Mouse (Mus musculus) heart, embryonic 12.5 days (tissue): ENCODE data around the gene Slc23a2. TPM values are rescaled to one million over a fixed set of nuclear protein-coding genes. Genes with fewer than 3 reads are reported as not detected.

Source experiments
- ATAC-seq: fragments of 200-750 bp; cut with Nextera tagmentation; 2 replicates; pipeline ENCODE4 v1.8.0; 2017; ENCODE audit warnings: moderate TSS enrichment, moderate library complexity; ENCODE audit not compliant: insufficient number of reproducible peaks, low FRiP score
- H3K27ac ChIP-seq: fragments of 300-500 bp; sonication (generic); 2 replicates; pipeline ENCODE4 v1.5.1; 2016; ENCODE audit warnings: mild to moderate bottlenecking, moderate library complexity; ENCODE audit not compliant: poor library complexity, severe bottlenecking
- H3K27me3 ChIP-seq: fragments of 300-500 bp; sonication (generic); replicated peaks from 2 replicates; pipeline ENCODE4 v1.6.1; 2016; ENCODE audit warnings: mild to moderate bottlenecking, moderate library complexity
- H3K36me3 ChIP-seq: fragments of 300-500 bp; sonication (generic); 2 replicates; pipeline ENCODE4 v1.6.1; 2016; ENCODE audit warnings: mild to moderate bottlenecking, moderate library complexity
- H3K4me1 ChIP-seq: fragments of 300-500 bp; sonication (generic); replicated peaks from 2 replicates; pipeline ENCODE4 v1.6.1; 2016; ENCODE audit warnings: mild to moderate bottlenecking
- H3K4me2 ChIP-seq: fragments of 300-500 bp; sonication (generic); 2 replicates; pipeline ENCODE4 v1.6.1; 2016; ENCODE audit warnings: mild to moderate bottlenecking, moderate library complexity
- H3K4me3 ChIP-seq: fragments of 300-500 bp; sonication (generic); 2 replicates; pipeline ENCODE4 v1.5.1; 2016; ENCODE audit warnings: mild to moderate bottlenecking
- H3K9ac ChIP-seq: fragments of 300-500 bp; sonication (generic); 2 replicates; pipeline ENCODE4 v1.6.1; 2016; ENCODE audit warnings: mild to moderate bottlenecking, moderate library complexity
- H3K9me3 ChIP-seq: fragments of 300-500 bp; sonication (generic); replicated peaks from 2 replicates; pipeline ENCODE4 v1.6.1; 2016; ENCODE audit warnings: mild to moderate bottlenecking, moderate library complexity
- whole genome bisulfite sequencing: fragments of 180-500 bp; shearing (Covaris S2); methylation state at CpG from one replicate; pipeline ENCODE4 v1.1.7; 2016; 5-methylcytosine and 5-hydroxymethylcytosine counted together
- polyA plus RNA-seq: library from polyadenylated mRNA; unstranded; fragments of >200 nt; fragmentation: Nextera tagmentation; extraction: Ambion mirVana; gene quantifications from 2 replicates; pipeline ENCODE4 v1.2.1, GENCODE M21; 2016

The Slc23a2 gene
- polyA plus RNA-seq, 1 experiment from 2014 or later: 12.1 TPM

GRCm38 (mm10) chr2:132113962-132114759, 30.7 kb downstream of the Slc23a2 start:
- H3K36me3 ChIP-seq: no peaks in the 10 kb centered on the region
- H3K27me3 ChIP-seq: no peaks in the 10 kb centered on the region
- H3K9me3 ChIP-seq: no peaks in the 10 kb centered on the region
- H3K27ac ChIP-seq: no peak overlapping the region
- no peak overlapping the region for H3K4me2 ChIP-seq
- no peak overlapping the region for H3K9ac ChIP-seq
- H3K4me3 ChIP-seq: no peak overlapping the region
- peaks cover 15% of the 10 kb centered on the region for H3K4me1 ChIP-seq
- ATAC-seq: no peak
- 58% methylated on average over 11 of the region's 11 CpGs for WGBS

- WGBS: 85% methylated on average over 4 of the region's 4 CpGs
- no peak overlapping the region for H3K9ac ChIP-seq
- peaks cover 4% of the 10 kb centered on the region; the same call in 1 of the 2 replicates for H3K36me3 ChIP-seq
- H3K4me3 ChIP-seq: no peak overlapping the region
- H3K27me3 ChIP-seq: no peaks in the 10 kb centered on the region
- H3K9me3 ChIP-seq: no peaks in the 10 kb centered on the region
- H3K27ac ChIP-seq: no peak overlapping the region
- no peak overlapping the region for H3K4me2 ChIP-seq
- ATAC-seq: no peak
- H3K4me1 ChIP-seq: peaks cover 22% of the 10 kb centered on the region
These were observed 32.6 kb downstream of the Slc23a2 start for GRCm38 (mm10) chr2:132112319-132112718.

- Histone ChIP-seq H3K4me3 (no peak overlapping the region), H3K9me3 (no peaks in the 10 kb centered on the region), H3K4me2 (no peak overlapping the region), H3K27me3 (no peaks in the 10 kb centered on the region), H3K9ac (no peak overlapping the region), H3K36me3 (peaks cover 4% of the 10 kb centered on the region; the same call in 1 of the 2 replicates), H3K27ac (no peak overlapping the region), H3K4me1 (peaks cover 27% of the 10 kb centered on the region)
- no peak for ATAC-seq
- 55% methylated on average over 2 of the region's 2 CpGs for WGBS
These were observed 33.0 kb downstream of the Slc23a2 start for GRCm38 (mm10) chr2:132111905-132112304.

- WGBS: 56% methylated on average over 9 of the region's 9 CpGs
- H3K27me3 ChIP-seq: no peaks in the 10 kb centered on the region
- H3K27ac ChIP-seq: peak overlapping the region; percentile 39
- H3K9me3 ChIP-seq: no peaks in the 10 kb centered on the region
- no peak overlapping the region for H3K4me3 ChIP-seq
- peaks cover 33% of the 10 kb centered on the region for H3K4me1 ChIP-seq
- peaks cover 4% of the 10 kb centered on the region; the same call in 1 of the 2 replicates for H3K36me3 ChIP-seq
- ATAC-seq: 0 out of 2 replicates have a peak, but pooled peaks have one; percentile 30
- H3K4me2 ChIP-seq: no peak overlapping the region
- H3K9ac ChIP-seq: no peak overlapping the region
These were observed 33.6 kb downstream of the Slc23a2 start for GRCm38 (mm10) chr2:132111266-132111665.

GRCm38 (mm10) chr2:132110702-132111101, 34.2 kb downstream of the Slc23a2 start:
- Histone ChIP-seq H3K36me3 (peaks cover 4% of the 10 kb centered on the region; the same call in 1 of the 2 replicates), H3K9me3 (no peaks in the 10 kb centered on the region), H3K27ac (peak overlapping the region; percentile 39; the same call in 1 of the 2 replicates), H3K4me1 (peaks cover 39% of the 10 kb centered on the region), H3K27me3 (no peaks in the 10 kb centered on the region), H3K4me2 (no peak overlapping the region), H3K9ac (no peak overlapping the region), H3K4me3 (no peak overlapping the region)
- 38% methylated on average over 3 of the region's 3 CpGs for whole genome bisulfite sequencing
- no peak for ATAC-seq

- H3K4me1 ChIP-seq: peaks cover 44% of the 10 kb centered on the region
- WGBS: 97% methylated on average over 9 of the region's 9 CpGs
- ATAC-seq: no peak
These were observed 35.9 kb downstream of the Slc23a2 start for GRCm38 (mm10) chr2:132108988-132109387.

GRCm38 (mm10) chr2:132107611-132108010, 37.3 kb downstream of the Slc23a2 start:
- H3K27ac ChIP-seq: peak overlapping the region; percentile 31; the same call in 1 of the 2 replicates
- H3K4me1 ChIP-seq: peaks cover 48% of the 10 kb centered on the region
- no peak overlapping the region for H3K4me3 ChIP-seq
- no peaks in the 10 kb centered on the region for H3K27me3 ChIP-seq
- H3K36me3 ChIP-seq: peaks cover 4% of the 10 kb centered on the region; the same call in 1 of the 2 replicates
- H3K9ac ChIP-seq: no peak overlapping the region
- ATAC-seq: no peak
- no peaks in the 10 kb centered on the region for H3K9me3 ChIP-seq
- H3K4me2 ChIP-seq: no peak overlapping the region
- WGBS: 36% methylated on average over 9 of the region's 9 CpGs

More at GRCm38 (mm10) chr2:132108988-132109387, 35.9 kb downstream of the Slc23a2 start:
- no peak overlapping the region for H3K27ac ChIP-seq
- H3K4me2 ChIP-seq: no peak overlapping the region
- H3K9ac ChIP-seq: no peak overlapping the region
- no peaks in the 10 kb centered on the region for H3K27me3 ChIP-seq
- H3K36me3 ChIP-seq: peaks cover 4% of the 10 kb centered on the region; the same call in 1 of the 2 replicates
- H3K4me3 ChIP-seq: no peak overlapping the region
- H3K9me3 ChIP-seq: no peaks in the 10 kb centered on the region

GRCm38 (mm10) chr2:132106069-132106468, 38.8 kb downstream of the Slc23a2 start:
- WGBS: 46% methylated on average over 5 of the region's 5 CpGs
- H3K4me1 ChIP-seq: peaks cover 47% of the 10 kb centered on the region
- H3K27ac ChIP-seq: peak overlapping the region; percentile 17; the same call in 1 of the 2 replicates
- no peak overlapping the region for H3K9ac ChIP-seq
- no peak overlapping the region for H3K4me3 ChIP-seq
- H3K9me3 ChIP-seq: no peaks in the 10 kb centered on the region
- H3K4me2 ChIP-seq: no peak overlapping the region
- no peak for ATAC-seq
- H3K36me3 ChIP-seq: peaks cover 4% of the 10 kb centered on the region; the same call in 1 of the 2 replicates
- no peaks in the 10 kb centered on the region for H3K27me3 ChIP-seq

- no peaks in the 10 kb centered on the region for H3K9me3 ChIP-seq
- peak overlapping the region; percentile 47 for H3K4me2 ChIP-seq
- no peak overlapping the region for H3K9ac ChIP-seq
- WGBS: 9% methylated on average over 8 of the region's 8 CpGs
- H3K27me3 ChIP-seq: no peaks in the 10 kb centered on the region
- H3K27ac ChIP-seq: peak overlapping the region; percentile 20; the same call in 1 of the 2 replicates
- H3K36me3 ChIP-seq: peaks cover 10% of the 10 kb centered on the region; the same call in 1 of the 2 replicates
- no peak overlapping the region for H3K4me3 ChIP-seq
- ATAC-seq: no peak
- H3K4me1 ChIP-seq: peaks cover 51% of the 10 kb centered on the region
These were observed 41.6 kb downstream of the Slc23a2 start for GRCm38 (mm10) chr2:132103265-132103664.

- H3K4me2 ChIP-seq: peak overlapping the region; percentile 47
- no peak overlapping the region for H3K9ac ChIP-seq
- WGBS: 75% methylated on average over 10 of the region's 10 CpGs
These were observed 42.3 kb downstream of the Slc23a2 start for GRCm38 (mm10) chr2:132102505-132103130.

More at GRCm38 (mm10) chr2:132102505-132103130, 42.3 kb downstream of the Slc23a2 start:
- Histone ChIP-seq H3K9me3 (no peaks in the 10 kb centered on the region), H3K36me3 (peaks cover 14% of the 10 kb centered on the region; the same call in 1 of the 2 replicates), H3K4me3 (no peak overlapping the region), H3K27me3 (no peaks in the 10 kb centered on the region), H3K27ac (peak overlapping the region; percentile 3; the same call in 1 of the 2 replicates), H3K4me1 (peaks cover 49% of the 10 kb centered on the region)
- ATAC-seq: no peak
